ENCODE assay signal across 8 mouse cellular contexts in genomic region chr16:91372577-91373472, GRCm38 (mm10). TPM values are rescaled to one million over a fixed set of nuclear protein-coding genes. Genes with fewer than 3 reads are reported as not detected.
A peak's percentile ranks its signal among the peaks of the same experiment; 100 is the strongest.
DNase-seq lines count a peak whose midpoint lies in the region; ATAC-seq and TF ChIP-seq lines count a peak whose summit lies in the region.

Gene Ifnar2, plus strand, starts transcription at chr16:91372783.

- DNase-seq in Patski (ENCODE audit: low read depth, low spot score): no peak
- DNase-seq in cerebellum, postnatal 14 days: peak; percentile 74 to 79
- DNase-seq in frontal cortex, postnatal 36 days (ENCODE audit: low spot score in 2 of 2): peak; percentile 77
- DNase-seq in hindbrain, embryonic 14.5 days (ENCODE audit: low spot score): peak; percentile 75
- DNase-seq in left cerebral cortex, adult 18-20 months (ENCODE audit: low spot score in 2 of 2): peak; percentile 56 to 70
- DNase-seq in lung, postnatal 4 days: peak; percentile 88 to 91
- peak; percentile 75 for DNase-seq in right cerebral cortex, adult 18-20 months
- peak; percentile 59 for DNase-seq in urinary bladder, adult 2 months (ENCODE audit: low spot score)

- peak within 1 kb of the TSS; percentile 77 for H3K4me2 ChIP-seq in hindbrain, embryonic 14.5 days (replicated peaks)

- POLR2A ChIA-PET in Patski (lab: Charles Lee): interaction anchor here (0.5 to 2.9 kb wide), 3 partner anchors 10 to 14 kb away, joined by 3 to 10 read pairs (median 3); no protein-coding TSS in a partner anchor

- no peaks in the 10 kb centered on the region for H3K9me3 ChIP-seq in hindbrain, embryonic 14.5 days (ENCODE audit: control insufficient read depth, low read length)

- H3K4me3 ChIP-seq in hindbrain, embryonic 14.5 days (replicated peaks; ENCODE audit: low read length): peak within 1 kb of the TSS; percentile 92

- in situ Hi-C loops in Patski (cut with MboI; ENCODE audit: low pct_unique_long_range_greater_than_20kb): no loop called here

- H3K27ac ChIP-seq in hindbrain, embryonic 14.5 days: peak within 1 kb of the TSS; percentile 95

- TF ChIP-seq CTCF in Patski (IDR thresholded peaks at IDR 0.05): no peak

- H3K4me1 ChIP-seq in hindbrain, embryonic 14.5 days (replicated peaks; ENCODE audit: control insufficient read depth, insufficient read depth, low read length): peaks cover 10% of the 10 kb centered on the region

- peak within 1 kb of the TSS; percentile 94 for H3K9ac ChIP-seq in hindbrain, embryonic 14.5 days

- ATAC-seq in Patski: peak; percentile 88
- ATAC-seq in hindbrain, embryonic 14.5 days (ENCODE audit: low FRiP score): peak; percentile 95

- CTCF ChIA-PET in Patski (lab: Charles Lee): no interaction called here

- no peaks in the 10 kb centered on the region for H3K27me3 ChIP-seq in Patski
- no peaks in the 10 kb centered on the region for H3K27me3 ChIP-seq in hindbrain, embryonic 14.5 days (ENCODE audit: control insufficient read depth, insufficient read depth, low read length)

- WGBS in hindbrain, embryonic 14.5 days: under 1% methylated on average over 62 of the region's 62 CpGs

- no peaks in the 10 kb centered on the region for H3K36me3 ChIP-seq in hindbrain, embryonic 14.5 days (replicated peaks; ENCODE audit: control insufficient read depth, insufficient read depth)

RNA-seq across cellular contexts. Expression of gene Ifnar2, which starts in this region (rescaled TPM):
- polyA plus RNA-seq in Patski (2021): 97.8 TPM
- polyA plus RNA-seq in hindbrain, embryonic 14.5 days (2014; fragmentation: Nextera tagmentation; extraction: Ambion mirVana): 38.2 and 40.4 TPM in 2 replicates
- 10 to 100 TPM; 21.0 to 23.7 TPM for total RNA-seq in left cerebral cortex, adult 18-20 months (2021)
- polyA plus RNA-seq in urinary bladder, adult 2 months (2012; rRNA removed): 57.9 and 68.6 TPM in 2 replicates
